Comparison of ENCODE assay signal across 9 mouse cellular contexts in the genomic region with DNA sequence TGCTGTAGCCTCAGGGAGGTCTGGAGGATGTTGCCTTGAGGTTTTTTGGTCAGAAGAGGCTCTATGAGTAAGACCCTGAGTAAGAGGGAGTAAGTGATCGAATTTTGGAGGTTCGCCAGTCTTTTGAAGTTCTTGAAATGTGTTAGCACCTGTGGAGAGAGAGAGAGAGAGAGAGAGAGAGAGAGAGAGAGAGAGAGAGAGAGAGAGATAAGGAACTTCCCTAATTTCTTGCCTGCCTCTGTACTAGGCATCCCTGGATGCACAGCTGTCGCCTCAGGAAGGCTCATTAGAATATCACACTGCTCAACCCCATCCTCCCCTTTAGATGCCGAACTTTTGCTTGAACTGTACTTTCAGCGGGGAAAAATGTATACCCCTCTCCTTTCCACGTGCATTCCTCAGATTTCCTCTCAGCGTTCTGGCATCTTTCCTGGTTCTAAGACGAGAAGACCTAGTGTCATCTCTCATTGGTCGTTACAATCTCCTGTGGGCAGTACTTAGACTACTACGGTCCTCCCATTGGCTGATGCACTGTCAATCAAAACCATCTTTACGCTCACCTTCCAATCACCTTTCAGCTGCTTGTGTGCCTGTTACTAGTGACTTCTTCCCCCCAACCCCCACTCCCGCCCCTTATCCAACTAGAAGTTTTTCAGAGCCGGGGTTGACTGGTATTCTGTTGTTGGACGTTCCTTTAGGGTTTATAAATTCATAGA. TPM values are rescaled to one million over a fixed set of nuclear protein-coding genes. Genes with fewer than 3 reads are reported as not detected.
DNase-seq lines count a peak whose midpoint lies in the region; ATAC-seq lines count a peak whose summit lies in the region.
"Had no signal": no experiment of that assay in that cellular context is flagged by ENCODE, and none has a peak within 500 bp of the region (broad histone marks: within the 10 kb centered on the region; RNA-seq: fewer than 3 reads in every experiment).

No protein-coding gene starts in this region.

- H3K4me1 ChIP-seq in embryonic facial prominence, embryonic 11.5 days (ENCODE audit: control insufficient read depth, insufficient read depth, low read length), result no peaks in the 10 kb centered on the region
- peaks cover 17% of the 10 kb centered on the region for H3K4me1 ChIP-seq in heart, embryonic 12.5 days (replicated peaks)
- H3K4me1 ChIP-seq in liver, embryonic 16.5 days (ENCODE audit: control insufficient read depth, low read depth, low read length), result no peaks in the 10 kb centered on the region
- 0 out of 2 replicates have a peak, but pooled peaks cover 3% of the 10 kb centered on the region for H3K4me1 ChIP-seq in neural tube, embryonic 14.5 days (ENCODE audit: control insufficient read depth, insufficient read depth, low read length)

- no peak overlapping the region for H3K9ac ChIP-seq in embryonic facial prominence, embryonic 11.5 days (replicated peaks; ENCODE audit: low read length)
- H3K9ac ChIP-seq in heart, embryonic 12.5 days, result no peak overlapping the region
- no peak overlapping the region for H3K9ac ChIP-seq in liver, embryonic 16.5 days (ENCODE audit: low read depth, low read length)
- H3K9ac ChIP-seq in neural tube, embryonic 14.5 days (replicated peaks; ENCODE audit: low read depth, low read length), result no peak overlapping the region

- H3K4me3 ChIP-seq in embryonic facial prominence, embryonic 11.5 days (ENCODE audit: low read depth, low read length), result no peak overlapping the region
- peak overlapping the region; percentile 29 for H3K4me3 ChIP-seq in heart, embryonic 12.5 days
- H3K4me3 ChIP-seq in liver, embryonic 16.5 days (ENCODE audit: low read depth, low read length), result no peak overlapping the region
- H3K4me3 ChIP-seq in neural tube, embryonic 14.5 days (ENCODE audit: low read depth, low read length), result no peak overlapping the region
- H3K4me3 ChIP-seq: left cerebral cortex, adult 2 months had no signal

- H3K27ac ChIP-seq in embryonic facial prominence, embryonic 11.5 days (replicated peaks; ENCODE audit: low read depth, low read length), result no peak overlapping the region
- 0 out of 2 replicates have a peak overlapping the region, but pooled peaks have one; percentile 59 for H3K27ac ChIP-seq in heart, embryonic 12.5 days (ENCODE audit: poor library complexity, severe bottlenecking)
- H3K27ac ChIP-seq in liver, embryonic 16.5 days (ENCODE audit: low read length), result no peak overlapping the region
- no peak overlapping the region for H3K27ac ChIP-seq in neural tube, embryonic 14.5 days (ENCODE audit: low read depth, low read length)
- H3K27ac ChIP-seq: left cerebral cortex, adult 2 months had no signal

- DNase-seq in layer of hippocampus, adult 11-12 months (ENCODE audit: low spot score), result peak; percentile 61
- DNase-seq in layer of hippocampus, postnatal 36 days, result no peak
- DNase-seq in embryonic facial prominence, embryonic 11.5 days (ENCODE audit: low spot score), result peak; percentile 81
- peak; percentile 73 for DNase-seq in kidney, adult 9 months
- DNase-seq in urinary bladder, postnatal 14 days (ENCODE audit: low spot score), result peak; percentile 74

- ATAC-seq in embryonic facial prominence, embryonic 11.5 days (replicated peaks; ENCODE audit: insufficient number of reproducible peaks, low FRiP score, low TSS enrichment, low read depth), result peak; percentile 70; the same call in 1 of the 2 replicates
- ATAC-seq in heart, embryonic 12.5 days (ENCODE audit: insufficient number of reproducible peaks, low FRiP score), result peak; percentile 84
- ATAC-seq in liver, embryonic 16.5 days (ENCODE audit: low read depth), result peak; percentile 58; the same call in 1 of the 2 replicates
- ATAC-seq in neural tube, embryonic 14.5 days (ENCODE audit: low read depth), result peak; percentile 82

- WGBS in embryonic facial prominence, embryonic 11.5 days, result 28% methylated on average over 14 of the region's 14 CpGs
- WGBS in heart, embryonic 12.5 days, result 16% methylated on average over 14 of the region's 14 CpGs
- WGBS in liver, embryonic 16.5 days (ENCODE audit: insufficient replicate concordance), result 16% methylated on average over 14 of the region's 14 CpGs
- WGBS in neural tube, embryonic 14.5 days, result 26% methylated on average over 14 of the region's 14 CpGs

- peaks cover 3% of the 10 kb centered on the region; the same call in 1 of the 2 replicates for H3K27me3 ChIP-seq in embryonic facial prominence, embryonic 11.5 days (ENCODE audit: control insufficient read depth, insufficient read depth, low read length)
- peaks cover 26% of the 10 kb centered on the region for H3K27me3 ChIP-seq in heart, embryonic 12.5 days (replicated peaks)
- H3K27me3 ChIP-seq in liver, embryonic 16.5 days (ENCODE audit: control insufficient read depth, insufficient read depth, low read depth, low read length), result no peaks in the 10 kb centered on the region; the same call in 1 of the 2 replicates
- H3K27me3 ChIP-seq in neural tube, embryonic 14.5 days (ENCODE audit: control insufficient read depth, insufficient read depth, low read length), result no peaks in the 10 kb centered on the region

- H3K9me3 ChIP-seq in embryonic facial prominence, embryonic 11.5 days (replicated peaks; ENCODE audit: control insufficient read depth, low read length), result no peaks in the 10 kb centered on the region
- H3K9me3 ChIP-seq in heart, embryonic 12.5 days (replicated peaks), result no peaks in the 10 kb centered on the region
- H3K9me3 ChIP-seq in liver, embryonic 16.5 days (replicated peaks; ENCODE audit: control insufficient read depth, low read length), result no peaks in the 10 kb centered on the region
- no peaks in the 10 kb centered on the region for H3K9me3 ChIP-seq in neural tube, embryonic 14.5 days (ENCODE audit: control insufficient read depth, low read length)

- H3K36me3 ChIP-seq in embryonic facial prominence, embryonic 11.5 days (replicated peaks; ENCODE audit: control insufficient read depth, insufficient read depth, low read depth, low read length), result no peaks in the 10 kb centered on the region
- no peaks in the 10 kb centered on the region for H3K36me3 ChIP-seq in heart, embryonic 12.5 days
- H3K36me3 ChIP-seq in liver, embryonic 16.5 days (ENCODE audit: control insufficient read depth, insufficient read depth), result no peaks in the 10 kb centered on the region
- no peaks in the 10 kb centered on the region for H3K36me3 ChIP-seq in neural tube, embryonic 14.5 days (ENCODE audit: control insufficient read depth, insufficient read depth, low read length)

- H3K4me2 ChIP-seq in embryonic facial prominence, embryonic 11.5 days (ENCODE audit: low read depth, low read length), result 0 out of 2 replicates have a peak overlapping the region, but pooled peaks have one; percentile 19
- H3K4me2 ChIP-seq in heart, embryonic 12.5 days, result peak overlapping the region; percentile 55
- no peak overlapping the region for H3K4me2 ChIP-seq in liver, embryonic 16.5 days (ENCODE audit: low read depth, low read length)
- no peak overlapping the region for H3K4me2 ChIP-seq in neural tube, embryonic 14.5 days (ENCODE audit: low read depth, low read length)

RNA-seq across cellular contexts. Expression of gene Mucl3, which starts 4.9 kb away (rescaled TPM):
- total RNA-seq in layer of hippocampus, postnatal 36 days (2021), result not detected
- 0.13 and 0.28 TPM in 2 replicates for polyA plus RNA-seq in embryonic facial prominence, embryonic 11.5 days (2014; fragmentation: Nextera tagmentation; extraction: Ambion mirVana)
- polyA plus RNA-seq in heart, embryonic 12.5 days (2016; fragmentation: Nextera tagmentation; extraction: Ambion mirVana), result 0.14 and 0.37 TPM in 2 replicates
- not detected in 2 replicates for polyA plus RNA-seq in liver, embryonic 16.5 days (2015; fragmentation: Nextera tagmentation; extraction: Ambion mirVana)
- not detected in 2 replicates for polyA plus RNA-seq in neural tube, embryonic 14.5 days (2014; fragmentation: Nextera tagmentation; extraction: Ambion mirVana)
- total RNA-seq: left cerebral cortex, adult 2 months had no signal

RNA-seq across cellular contexts. Expression of gene Gm9573, which starts 12.2 kb away (rescaled TPM):
- not detected for total RNA-seq in layer of hippocampus, postnatal 36 days (2021)
- polyA plus RNA-seq in embryonic facial prominence, embryonic 11.5 days (2014; fragmentation: Nextera tagmentation; extraction: Ambion mirVana), result not detected in 2 replicates
- not detected in 2 replicates for polyA plus RNA-seq in heart, embryonic 12.5 days (2016; fragmentation: Nextera tagmentation; extraction: Ambion mirVana)
- polyA plus RNA-seq in liver, embryonic 16.5 days (2015; fragmentation: Nextera tagmentation; extraction: Ambion mirVana), result not detected in 2 replicates
- not detected in 2 replicates for polyA plus RNA-seq in neural tube, embryonic 14.5 days (2014; fragmentation: Nextera tagmentation; extraction: Ambion mirVana)
- total RNA-seq: left cerebral cortex, adult 2 months had no signal

RNA-seq across cellular contexts. Expression of gene Vars2, which starts 28.8 kb away (rescaled TPM):
- total RNA-seq in layer of hippocampus, postnatal 36 days (2021), result 10 to 100 TPM; 41.8 to 43.4 TPM
- 9.1 and 10.4 TPM in 2 replicates for polyA plus RNA-seq in embryonic facial prominence, embryonic 11.5 days (2014; fragmentation: Nextera tagmentation; extraction: Ambion mirVana)
- polyA plus RNA-seq in heart, embryonic 12.5 days (2016; fragmentation: Nextera tagmentation; extraction: Ambion mirVana), result 16.1 and 17.4 TPM in 2 replicates
- 4.9 and 6.5 TPM in 2 replicates for polyA plus RNA-seq in liver, embryonic 16.5 days (2015; fragmentation: Nextera tagmentation; extraction: Ambion mirVana)
- 10.7 and 11.7 TPM in 2 replicates for polyA plus RNA-seq in neural tube, embryonic 14.5 days (2014; fragmentation: Nextera tagmentation; extraction: Ambion mirVana)

RNA-seq across cellular contexts. Expression of gene Gtf2h4, which starts 34.9 kb away (rescaled TPM):
- total RNA-seq in layer of hippocampus, postnatal 36 days (2021), result 10 to 100 TPM; 31.1 to 32.1 TPM
- polyA plus RNA-seq in embryonic facial prominence, embryonic 11.5 days (2014; fragmentation: Nextera tagmentation; extraction: Ambion mirVana), result 43.3 and 53.4 TPM in 2 replicates
- polyA plus RNA-seq in heart, embryonic 12.5 days (2016; fragmentation: Nextera tagmentation; extraction: Ambion mirVana), result 22.2 and 24.5 TPM in 2 replicates
- 21.4 and 21.6 TPM in 2 replicates for polyA plus RNA-seq in liver, embryonic 16.5 days (2015; fragmentation: Nextera tagmentation; extraction: Ambion mirVana)
- 20.7 and 21.0 TPM in 2 replicates for polyA plus RNA-seq in neural tube, embryonic 14.5 days (2014; fragmentation: Nextera tagmentation; extraction: Ambion mirVana)

RNA-seq across cellular contexts. Expression of gene Sfta2, which starts 37.3 kb away (rescaled TPM):
- total RNA-seq in layer of hippocampus, postnatal 36 days (2021), result not detected
- polyA plus RNA-seq in embryonic facial prominence, embryonic 11.5 days (2014; fragmentation: Nextera tagmentation; extraction: Ambion mirVana), result not detected in 2 replicates
- not detected in 2 replicates for polyA plus RNA-seq in heart, embryonic 12.5 days (2016; fragmentation: Nextera tagmentation; extraction: Ambion mirVana)
- not detected in 2 replicates for polyA plus RNA-seq in liver, embryonic 16.5 days (2015; fragmentation: Nextera tagmentation; extraction: Ambion mirVana)
- polyA plus RNA-seq in neural tube, embryonic 14.5 days (2014; fragmentation: Nextera tagmentation; extraction: Ambion mirVana), result not detected in 2 replicates
- total RNA-seq: left cerebral cortex, adult 2 months had no signal

Comparison
In these comparisons a context has a peak if more than half of its experiments do, and no peak if none do; other contexts are left out.
1. DNase-seq: peak in layer of hippocampus, adult 11-12 months (single experiment), embryonic facial prominence, embryonic 11.5 days (single experiment), kidney, adult 9 months (single experiment) and urinary bladder, postnatal 14 days (single experiment); none in layer of hippocampus, postnatal 36 days (0 of 2).
2. H3K4me2 ChIP-seq: peak in embryonic facial prominence, embryonic 11.5 days (single experiment) and heart, embryonic 12.5 days (single experiment); none in liver, embryonic 16.5 days (single experiment) and neural tube, embryonic 14.5 days (single experiment).
3. Peak in every context shown above with its lines, with median percentiles within 50 percentile points of each other: ATAC-seq.